Mouse (Mus musculus) heart, adult 2 months (tissue): ENCODE measurements around the gene Zp1.

ENCODE experiments used
- CTCF ChIP-seq: fragments of 200-600 bp; IDR thresholded peaks from 2 replicates; pipeline ENCODE4 v1.8.1; 2022; ENCODE audit warnings: antibody characterized with exemption, mild to moderate bottlenecking, moderate library complexity
- EP300 ChIP-seq: fragments of 200-500 bp; IDR thresholded peaks from 2 replicates; pipeline ENCODE4 v1.6.1; 2011; ENCODE audit warnings: low read depth, low read length, control low read depth; ENCODE audit not compliant: insufficient read depth
- POLR2A ChIP-seq: fragments of 200-500 bp; IDR thresholded peaks from 2 replicates; pipeline ENCODE4 v1.6.1; 2011; ENCODE audit warnings: mild to moderate bottlenecking, low read depth, low read length, control low read depth; ENCODE audit not compliant: insufficient read depth

DNA sequence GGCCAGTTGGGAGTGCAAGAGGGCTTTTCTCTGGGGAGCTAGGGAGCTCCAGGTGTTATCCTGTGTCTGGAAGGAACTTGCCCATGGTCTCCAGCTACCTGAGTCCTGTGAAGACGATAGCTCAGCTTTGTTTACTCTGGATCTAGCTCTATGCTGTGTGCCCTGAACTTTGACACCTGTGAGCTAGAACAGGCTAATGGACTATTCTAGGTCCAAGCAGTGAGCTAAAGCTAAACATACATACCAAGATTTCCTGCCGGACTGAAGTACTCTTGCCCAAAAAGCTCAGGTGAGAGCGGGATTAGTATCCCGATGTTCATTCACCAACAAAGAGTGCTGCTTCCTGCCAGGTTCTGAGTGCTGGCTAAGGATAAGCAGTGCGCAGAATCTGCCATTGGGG lies 15.9 kb downstream of the Zp1 start:
- TF ChIP-seq EP300, result no peak
- no peak for TF ChIP-seq POLR2A
- TF ChIP-seq CTCF, result no peak
